Mouse (Mus musculus): ENCODE results near the gene Fam83g. TPM values are rescaled to one million over a fixed set of nuclear protein-coding genes. Genes with fewer than 3 reads are reported as not detected.

Gene Fam83g
- polyA plus RNA-seq, 1 experiment from 2014 or later: 0.18 TPM

DNA sequence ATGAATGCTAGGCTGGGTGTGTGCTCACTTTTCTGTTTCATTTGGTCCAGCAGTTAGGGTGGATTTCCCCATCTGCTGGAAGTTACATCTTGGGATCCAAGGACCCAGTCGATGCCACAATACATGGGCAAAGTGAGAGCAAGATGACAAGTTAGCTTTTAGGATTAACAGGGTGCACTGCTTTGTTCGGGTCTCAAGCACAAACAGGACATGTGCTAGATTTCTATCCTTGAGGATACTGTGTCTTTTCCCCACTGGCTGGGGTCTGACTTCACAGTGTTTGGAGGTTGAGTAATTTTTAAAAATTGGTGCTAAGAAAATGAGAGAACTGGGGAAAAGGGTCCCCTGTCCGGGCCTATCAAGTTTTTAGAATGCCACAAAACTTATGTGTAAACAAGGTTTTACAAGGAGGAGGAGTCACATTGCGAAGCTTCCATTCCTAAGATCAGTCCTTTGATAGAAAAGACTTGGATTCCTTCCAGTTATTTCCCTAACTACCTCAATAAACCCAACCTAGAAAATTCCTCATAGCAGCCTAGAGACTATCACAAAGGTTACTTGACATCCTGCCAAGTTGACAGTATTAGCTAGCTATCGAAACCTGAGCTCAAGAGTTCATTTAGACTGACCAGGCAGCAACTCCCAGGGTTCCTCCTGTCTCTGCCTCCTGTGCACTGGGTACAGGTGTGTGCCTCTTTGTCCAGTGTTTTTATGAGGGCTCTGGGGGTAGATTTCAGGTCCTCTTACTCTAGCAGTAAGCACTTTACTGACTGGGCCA lies 40.5 kb upstream of the Fam83g start:
- 86% methylated on average over 5 of the region's 5 CpGs for WGBS
- no peak overlapping the region for H3K4me3 ChIP-seq (ENCODE audit: low read length)
- H3K27ac ChIP-seq (ENCODE audit: low read depth, low read length): no peak overlapping the region
- ATAC-seq: no peak
- no peaks in the 10 kb centered on the region for H3K36me3 ChIP-seq (ENCODE audit: control insufficient read depth, insufficient read depth, low read length)
- H3K27me3 ChIP-seq (replicated peaks; ENCODE audit: control insufficient read depth, insufficient read depth, low read length): no peaks in the 10 kb centered on the region
- no peak overlapping the region for H3K4me2 ChIP-seq (ENCODE audit: low read length)
- no peaks in the 10 kb centered on the region for H3K4me1 ChIP-seq (ENCODE audit: control insufficient read depth, insufficient read depth, low read depth, low read length)
- no peak overlapping the region for H3K9ac ChIP-seq (ENCODE audit: low read depth, low read length)
- H3K9me3 ChIP-seq (ENCODE audit: control insufficient read depth, low read length): no peaks in the 10 kb centered on the region

DNA sequence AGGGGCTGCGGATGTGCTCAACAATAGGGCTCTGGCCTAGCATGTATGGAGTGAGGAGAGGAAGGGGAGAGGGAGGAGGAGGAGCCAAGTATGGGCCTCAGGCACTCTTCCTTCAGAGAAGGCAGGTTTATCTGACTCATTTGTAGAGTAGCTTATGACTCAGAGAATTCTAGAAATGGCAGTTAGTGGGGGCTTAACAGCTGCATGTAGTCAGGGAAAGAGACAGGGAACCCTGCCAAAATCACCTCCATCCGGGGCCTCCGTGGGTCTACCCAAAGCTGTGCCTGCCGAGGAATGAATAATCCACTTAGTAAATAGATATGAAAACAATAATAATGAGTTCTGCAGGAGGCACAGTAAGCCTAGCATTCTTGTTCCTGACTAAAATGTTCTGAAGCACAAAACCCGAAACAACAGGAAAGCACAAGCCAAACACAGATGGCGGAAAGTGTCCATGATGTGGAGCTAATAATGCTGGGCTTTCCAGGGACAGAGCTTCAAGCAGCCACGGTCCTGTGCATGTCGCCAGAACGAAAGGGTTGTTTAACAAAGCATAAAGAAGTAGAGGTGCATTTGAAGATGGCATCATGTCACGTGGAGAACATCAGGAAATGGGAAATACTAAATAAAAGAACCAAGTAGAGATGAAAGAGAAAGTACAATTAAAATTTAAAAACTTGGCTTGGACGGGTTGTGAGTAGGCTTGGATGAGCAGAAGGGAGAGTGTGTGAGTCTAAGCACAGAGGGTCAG lies 39.1 kb upstream of the Fam83g start:
- H3K4me2 ChIP-seq (ENCODE audit: low read length): no peak overlapping the region
- no peak overlapping the region for H3K9ac ChIP-seq (ENCODE audit: low read depth, low read length)
- no peak for ATAC-seq
- no peaks in the 10 kb centered on the region for H3K9me3 ChIP-seq (ENCODE audit: control insufficient read depth, low read length)
- no peaks in the 10 kb centered on the region for H3K27me3 ChIP-seq (replicated peaks; ENCODE audit: control insufficient read depth, insufficient read depth, low read length)
- H3K4me3 ChIP-seq (ENCODE audit: low read length): no peak overlapping the region
- H3K36me3 ChIP-seq (ENCODE audit: control insufficient read depth, insufficient read depth, low read length): no peaks in the 10 kb centered on the region
- H3K27ac ChIP-seq (ENCODE audit: low read depth, low read length): no peak overlapping the region
- WGBS: 68% methylated on average over 11 of the region's 11 CpGs
- H3K4me1 ChIP-seq (ENCODE audit: control insufficient read depth, insufficient read depth, low read depth, low read length): no peaks in the 10 kb centered on the region

DNA sequence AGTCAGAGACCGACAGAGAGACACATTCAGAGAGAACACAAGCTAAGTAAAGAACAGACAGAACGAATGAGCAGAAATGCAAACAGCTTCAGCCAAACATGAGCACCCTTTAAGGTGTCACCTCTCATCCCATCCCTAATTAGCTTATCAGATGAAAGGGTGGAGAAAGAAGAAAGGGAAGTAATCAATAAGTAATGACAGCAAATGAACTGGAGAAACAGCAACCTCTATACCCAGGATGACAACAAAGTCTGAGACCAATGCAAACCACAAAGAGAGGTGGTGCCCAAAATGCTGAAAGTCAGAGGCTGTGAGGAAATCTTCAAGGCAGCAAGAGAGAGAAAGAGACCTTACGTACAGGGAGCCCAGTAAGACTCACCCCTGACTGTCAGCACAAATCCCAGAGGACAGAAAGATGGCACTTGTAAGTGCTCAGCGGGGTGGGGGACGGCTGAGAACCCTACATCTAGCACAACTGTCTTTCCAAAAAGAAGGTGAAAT lies 38.5 kb upstream of the Fam83g start:
- Histone ChIP-seq H3K4me2 (ENCODE audit: low read length) (no peak overlapping the region), H3K36me3 (ENCODE audit: control insufficient read depth, insufficient read depth, low read length) (no peaks in the 10 kb centered on the region), H3K9ac (ENCODE audit: low read depth, low read length) (no peak overlapping the region), H3K27ac (ENCODE audit: low read depth, low read length) (no peak overlapping the region), H3K27me3 (replicated peaks; ENCODE audit: control insufficient read depth, insufficient read depth, low read length) (no peaks in the 10 kb centered on the region), H3K4me3 (ENCODE audit: low read length) (no peak overlapping the region), H3K4me1 (ENCODE audit: control insufficient read depth, insufficient read depth, low read depth, low read length) (no peaks in the 10 kb centered on the region), H3K9me3 (ENCODE audit: control insufficient read depth, low read length) (no peaks in the 10 kb centered on the region)
- ATAC-seq: no peak
- WGBS: 80% methylated on average over 5 of the region's 5 CpGs

DNA sequence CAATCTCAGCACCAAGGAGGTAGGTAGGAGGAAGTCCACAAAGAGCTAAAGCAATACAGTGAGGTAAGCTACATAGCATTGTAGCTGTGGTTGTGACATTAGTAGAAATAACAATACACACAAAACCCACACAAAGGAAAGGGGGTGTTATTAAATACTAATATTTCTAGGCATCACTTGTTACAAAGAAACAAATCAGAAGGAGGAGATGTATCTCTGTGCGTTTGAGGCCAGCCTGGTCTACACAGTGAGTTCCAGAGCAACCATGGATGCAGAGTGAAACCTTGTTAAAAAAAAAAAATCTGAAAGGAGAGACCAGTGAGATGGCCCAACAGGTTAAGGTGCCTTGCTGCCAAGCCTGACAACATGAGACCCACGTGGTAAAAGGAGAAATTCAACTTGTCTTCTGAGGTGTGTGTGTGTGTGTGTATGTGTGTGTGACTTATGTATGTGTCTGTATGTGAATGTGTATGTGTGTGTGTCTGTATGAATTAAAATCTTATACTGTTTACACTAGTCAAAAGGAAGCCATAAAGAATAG lies 37.3 kb upstream of the Fam83g start:
- Histone ChIP-seq H3K27ac (ENCODE audit: low read depth, low read length) (no peak overlapping the region), H3K36me3 (ENCODE audit: control insufficient read depth, insufficient read depth, low read length) (no peaks in the 10 kb centered on the region), H3K4me3 (ENCODE audit: low read length) (no peak overlapping the region), H3K4me2 (ENCODE audit: low read length) (no peak overlapping the region), H3K4me1 (ENCODE audit: control insufficient read depth, insufficient read depth, low read depth, low read length) (no peaks in the 10 kb centered on the region), H3K9ac (ENCODE audit: low read depth, low read length) (no peak overlapping the region), H3K9me3 (ENCODE audit: control insufficient read depth, low read length) (no peaks in the 10 kb centered on the region), H3K27me3 (replicated peaks; ENCODE audit: control insufficient read depth, insufficient read depth, low read length) (no peaks in the 10 kb centered on the region)
- no peak for ATAC-seq
- 64% methylated on average over 2 of the region's 2 CpGs for WGBS

DNA sequence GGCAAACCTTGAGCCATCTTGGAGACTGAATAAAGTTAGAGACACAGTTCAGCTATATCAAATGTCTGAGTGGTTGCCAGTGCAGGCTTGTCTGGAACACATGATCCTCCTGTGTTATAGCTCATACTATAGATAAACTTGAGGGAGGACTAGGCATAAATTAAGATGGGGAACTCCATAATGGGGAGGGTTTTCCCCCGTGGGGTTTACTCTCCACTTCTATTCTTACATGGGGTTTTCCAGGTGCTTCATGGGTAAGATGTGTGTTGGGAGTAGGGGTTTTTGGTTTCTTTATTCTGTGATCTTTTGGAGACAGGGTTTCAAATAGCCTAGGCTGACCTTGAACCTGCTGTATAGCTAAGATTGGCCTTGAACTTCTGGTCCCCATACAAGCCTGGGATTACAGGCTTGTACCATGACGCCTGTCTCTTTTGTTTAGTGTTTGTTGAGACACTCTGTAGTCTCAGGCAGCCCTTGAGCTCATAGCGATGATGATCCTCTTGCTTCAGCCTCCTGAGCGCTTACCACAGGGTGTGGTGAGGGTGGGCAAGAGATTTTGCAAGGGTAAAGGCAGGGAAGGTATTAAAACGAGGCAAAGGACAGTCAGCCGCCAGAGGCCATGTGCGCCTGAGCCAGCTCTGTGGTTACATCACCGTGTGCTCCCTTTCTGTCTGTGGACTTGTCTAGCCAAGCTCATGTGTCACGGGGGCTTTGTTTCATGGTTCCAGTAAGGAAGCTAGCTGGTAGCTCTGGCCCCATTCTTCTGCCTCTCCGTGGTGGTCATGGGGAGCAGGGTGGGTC lies 36.6 kb upstream of the Fam83g start:
- no peak for ATAC-seq
- no peaks in the 10 kb centered on the region for H3K9me3 ChIP-seq (ENCODE audit: control insufficient read depth, low read length)
- no peak overlapping the region for H3K4me2 ChIP-seq (ENCODE audit: low read length)
- WGBS: 81% methylated on average over 10 of the region's 10 CpGs
- no peaks in the 10 kb centered on the region for H3K27me3 ChIP-seq (replicated peaks; ENCODE audit: control insufficient read depth, insufficient read depth, low read length)
- no peak overlapping the region for H3K4me3 ChIP-seq (ENCODE audit: low read length)
- H3K4me1 ChIP-seq (ENCODE audit: control insufficient read depth, insufficient read depth, low read depth, low read length): no peaks in the 10 kb centered on the region
- H3K9ac ChIP-seq (ENCODE audit: low read depth, low read length): no peak overlapping the region
- H3K36me3 ChIP-seq (ENCODE audit: control insufficient read depth, insufficient read depth, low read length): no peaks in the 10 kb centered on the region
- H3K27ac ChIP-seq (ENCODE audit: low read depth, low read length): no peak overlapping the region

DNA sequence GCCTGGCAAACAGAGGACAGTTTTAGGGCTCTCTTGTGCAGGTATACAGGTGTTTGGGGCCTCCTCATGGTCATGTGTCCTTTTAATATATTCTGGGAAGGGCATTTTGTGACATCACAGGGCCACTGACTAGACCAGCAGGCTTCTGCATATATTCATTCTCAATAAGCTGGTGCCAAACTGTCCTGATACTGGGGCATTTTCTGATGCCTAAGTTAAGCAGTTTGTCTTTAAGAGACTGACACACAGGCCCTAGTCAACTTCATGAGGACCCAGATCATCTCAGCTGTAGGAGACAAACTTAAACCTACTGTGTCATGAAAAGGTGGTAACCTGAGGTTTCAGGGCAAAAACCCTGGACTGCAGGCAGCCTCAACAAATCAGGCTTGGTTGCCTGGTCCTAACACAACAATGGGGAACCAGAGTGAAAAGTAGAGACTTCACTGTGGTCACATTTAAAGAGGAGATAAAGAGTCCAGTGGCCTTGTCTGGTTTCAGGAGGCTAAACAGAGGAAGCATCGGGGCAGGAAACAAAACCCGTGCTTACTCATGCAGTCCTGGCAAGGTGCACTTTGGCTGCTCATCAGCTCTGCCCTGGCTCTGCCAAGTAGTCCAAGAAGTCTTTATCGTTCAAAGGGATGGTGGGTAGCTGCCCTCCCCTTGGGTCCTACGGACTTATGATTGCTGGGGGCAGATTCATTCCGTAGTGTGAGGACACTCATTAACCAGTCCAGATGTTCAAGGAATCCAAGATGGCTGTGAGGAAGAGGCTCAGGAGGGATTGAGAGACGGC lies 35.7 kb upstream of the Fam83g start:
- Histone ChIP-seq H3K4me2 (ENCODE audit: low read length) (no peak overlapping the region), H3K27me3 (replicated peaks; ENCODE audit: control insufficient read depth, insufficient read depth, low read length) (no peaks in the 10 kb centered on the region), H3K27ac (ENCODE audit: low read depth, low read length) (no peak overlapping the region), H3K9me3 (ENCODE audit: control insufficient read depth, low read length) (no peaks in the 10 kb centered on the region), H3K4me3 (ENCODE audit: low read length) (no peak overlapping the region), H3K9ac (ENCODE audit: low read depth, low read length) (no peak overlapping the region), H3K36me3 (ENCODE audit: control insufficient read depth, insufficient read depth, low read length) (no peaks in the 10 kb centered on the region), H3K4me1 (ENCODE audit: control insufficient read depth, insufficient read depth, low read depth, low read length) (no peaks in the 10 kb centered on the region)
- WGBS: 78% methylated on average over 6 of the region's 6 CpGs
- no peak for ATAC-seq

DNA sequence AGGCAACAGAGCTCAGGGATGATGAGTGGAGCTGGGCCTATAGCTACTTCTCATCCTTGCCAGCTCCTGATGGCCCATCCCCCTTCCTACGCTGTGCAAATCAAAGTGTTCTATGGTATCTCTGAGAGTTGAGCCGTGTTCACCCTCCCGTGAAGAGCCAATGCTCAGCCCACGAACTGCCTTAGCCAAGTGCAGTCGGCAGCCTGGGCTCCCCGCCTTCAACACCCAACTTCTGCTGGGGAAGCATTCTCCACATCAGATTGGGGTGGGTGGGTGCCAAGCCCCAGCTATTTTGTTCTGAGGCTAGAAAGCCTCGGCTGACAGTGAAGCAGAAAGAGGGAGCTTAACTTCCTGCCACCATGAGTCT lies 35.2 kb upstream of the Fam83g start:
- ATAC-seq: no peak
- H3K4me3 ChIP-seq (ENCODE audit: low read length): no peak overlapping the region
- WGBS: 77% methylated on average over 7 of the region's 7 CpGs

DNA sequence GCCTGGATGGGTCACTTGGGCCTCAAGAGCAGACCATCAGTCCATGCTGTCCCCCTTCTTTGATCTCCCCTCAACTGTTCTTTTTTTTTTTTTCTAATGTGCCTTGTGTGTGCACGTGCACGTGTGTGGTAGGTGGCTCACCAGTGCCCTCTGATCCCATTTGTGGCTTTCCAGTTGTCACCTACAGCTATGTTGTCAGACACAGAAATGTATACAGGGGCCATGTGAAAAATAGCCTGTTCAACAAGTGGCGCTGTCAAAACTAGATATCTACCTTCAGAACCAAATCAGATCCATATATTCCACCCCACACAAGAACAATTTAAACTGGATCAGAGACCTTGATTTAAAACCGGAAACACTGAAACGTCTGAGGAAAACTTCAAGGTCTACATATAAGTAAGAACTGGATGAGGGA lies 34.7 kb upstream of the Fam83g start:
- no peaks in the 10 kb centered on the region for H3K36me3 ChIP-seq (ENCODE audit: control insufficient read depth, insufficient read depth, low read length)
- no peak overlapping the region for H3K27ac ChIP-seq (ENCODE audit: low read depth, low read length)
- H3K4me3 ChIP-seq (ENCODE audit: low read length): no peak overlapping the region
- ATAC-seq: no peak
- no peak overlapping the region for H3K9ac ChIP-seq (ENCODE audit: low read depth, low read length)
- H3K27me3 ChIP-seq (replicated peaks; ENCODE audit: control insufficient read depth, insufficient read depth, low read length): no peaks in the 10 kb centered on the region
- no peak overlapping the region for H3K4me2 ChIP-seq (ENCODE audit: low read length)
- WGBS: 93% methylated on average over 5 of the region's 5 CpGs
- no peaks in the 10 kb centered on the region for H3K4me1 ChIP-seq (ENCODE audit: control insufficient read depth, insufficient read depth, low read depth, low read length)
- H3K9me3 ChIP-seq (ENCODE audit: control insufficient read depth, low read length): no peaks in the 10 kb centered on the region

More for the DNA sequence above, 35.2 kb upstream of the Fam83g start:
- Histone ChIP-seq H3K4me2 (ENCODE audit: low read length) (no peak overlapping the region), H3K4me1 (ENCODE audit: control insufficient read depth, insufficient read depth, low read depth, low read length) (no peaks in the 10 kb centered on the region), H3K27me3 (replicated peaks; ENCODE audit: control insufficient read depth, insufficient read depth, low read length) (no peaks in the 10 kb centered on the region), H3K9ac (ENCODE audit: low read depth, low read length) (no peak overlapping the region), H3K9me3 (ENCODE audit: control insufficient read depth, low read length) (no peaks in the 10 kb centered on the region), H3K27ac (ENCODE audit: low read depth, low read length) (no peak overlapping the region), H3K36me3 (ENCODE audit: control insufficient read depth, insufficient read depth, low read length) (no peaks in the 10 kb centered on the region)
